Mouse (Mus musculus): ENCODE results near the gene Amh. TPM values are rescaled to one million over a fixed set of nuclear protein-coding genes. Genes with fewer than 3 reads are reported as not detected.
"Not testable (repeated sequence)": the region's sequence is repeated elsewhere in the genome, so short reads cannot be mapped to it uniquely, and the experiment has no call there.

Amh gene
- polyA plus RNA-seq, 1 experiment from 2014 or later: not detected

DNA sequence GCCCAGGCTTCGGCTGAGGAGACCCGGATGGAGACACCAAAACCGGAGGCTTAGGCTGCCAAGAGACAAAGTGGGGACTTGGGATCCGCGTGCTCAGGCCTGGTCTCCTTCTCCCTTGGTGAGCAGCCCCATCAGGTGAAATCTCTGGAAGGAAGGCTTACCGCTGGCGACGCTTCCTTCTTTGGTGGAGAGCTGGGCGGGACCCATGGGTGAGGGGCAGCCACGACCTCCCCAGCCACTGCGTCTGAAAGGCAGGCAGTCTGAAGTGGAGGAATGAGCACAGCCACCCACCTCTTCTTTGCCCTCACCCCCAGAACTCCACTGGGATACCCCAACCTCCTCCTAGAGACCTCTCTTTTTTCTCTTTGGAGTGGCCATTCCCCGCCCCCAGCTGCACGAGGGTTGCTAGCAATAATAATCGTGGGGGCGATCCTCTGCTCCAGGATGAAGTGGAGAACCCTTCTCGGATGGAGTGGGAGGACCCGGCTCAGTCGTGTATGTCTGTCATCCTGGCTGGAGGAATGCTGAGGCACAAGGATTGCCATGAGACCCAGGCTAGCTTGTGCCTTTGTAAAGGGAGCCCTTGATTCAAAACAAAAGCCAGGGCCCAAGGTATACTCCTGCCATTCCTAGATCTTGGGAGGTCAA, 4.1 kb downstream of the Amh start:
- Histone ChIP-seq H3K4me2 (peak overlapping the region; percentile 82), H3K9ac (no peak overlapping the region), H3K36me3 (peaks cover 15% of the 10 kb centered on the region), H3K4me3 (replicated peaks) (peak overlapping the region; percentile 16), H3K27me3 (peaks cover 73% of the 10 kb centered on the region), H3K27ac (no peak overlapping the region), H3K4me1 (replicated peaks) (peaks cover 59% of the 10 kb centered on the region), H3K9me3 (replicated peaks) (no peaks in the 10 kb centered on the region)
- DNase-seq (no peak), ATAC-seq (ENCODE audit: low read depth) (no peak)
- 8% methylated on average over 18 of the region's 18 CpGs for WGBS (ENCODE audit: insufficient replicate concordance)

DNA sequence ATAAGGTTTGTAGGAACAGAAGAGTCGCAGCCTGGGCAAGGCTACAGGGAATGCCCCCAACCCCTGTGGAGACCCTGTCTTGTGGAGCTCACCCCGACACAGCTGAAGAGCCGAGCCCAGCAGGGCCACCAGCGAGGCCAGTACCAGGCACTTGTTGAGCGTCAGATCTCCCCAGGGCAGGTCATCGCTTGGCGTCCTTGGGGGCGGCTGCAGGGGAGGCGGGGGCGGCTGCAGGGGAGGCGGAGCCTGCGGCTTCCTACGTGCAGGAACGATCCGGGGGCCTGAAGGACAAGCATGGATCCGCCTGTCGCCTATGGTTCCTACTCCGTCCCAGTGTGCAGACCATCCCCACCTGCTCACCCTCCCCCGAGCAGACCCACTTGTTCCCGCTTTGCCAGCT, 5.0 kb downstream of the Amh start:
- H3K9ac ChIP-seq: peak overlapping the region; percentile 28; the same call in 1 of the 2 replicates
- peak overlapping the region; percentile 36 for H3K4me2 ChIP-seq
- H3K9me3 ChIP-seq (replicated peaks): no peaks in the 10 kb centered on the region
- no peak for DNase-seq
- no peak overlapping the region for H3K4me3 ChIP-seq (replicated peaks)
- H3K4me1 ChIP-seq (replicated peaks): peaks cover 51% of the 10 kb centered on the region
- H3K27ac ChIP-seq: no peak overlapping the region
- peaks cover 73% of the 10 kb centered on the region for H3K27me3 ChIP-seq
- H3K36me3 ChIP-seq: peaks cover 6% of the 10 kb centered on the region
- no peak for ATAC-seq (ENCODE audit: low read depth)
- 6% methylated on average over 20 of the region's 20 CpGs for WGBS (ENCODE audit: insufficient replicate concordance)

DNA sequence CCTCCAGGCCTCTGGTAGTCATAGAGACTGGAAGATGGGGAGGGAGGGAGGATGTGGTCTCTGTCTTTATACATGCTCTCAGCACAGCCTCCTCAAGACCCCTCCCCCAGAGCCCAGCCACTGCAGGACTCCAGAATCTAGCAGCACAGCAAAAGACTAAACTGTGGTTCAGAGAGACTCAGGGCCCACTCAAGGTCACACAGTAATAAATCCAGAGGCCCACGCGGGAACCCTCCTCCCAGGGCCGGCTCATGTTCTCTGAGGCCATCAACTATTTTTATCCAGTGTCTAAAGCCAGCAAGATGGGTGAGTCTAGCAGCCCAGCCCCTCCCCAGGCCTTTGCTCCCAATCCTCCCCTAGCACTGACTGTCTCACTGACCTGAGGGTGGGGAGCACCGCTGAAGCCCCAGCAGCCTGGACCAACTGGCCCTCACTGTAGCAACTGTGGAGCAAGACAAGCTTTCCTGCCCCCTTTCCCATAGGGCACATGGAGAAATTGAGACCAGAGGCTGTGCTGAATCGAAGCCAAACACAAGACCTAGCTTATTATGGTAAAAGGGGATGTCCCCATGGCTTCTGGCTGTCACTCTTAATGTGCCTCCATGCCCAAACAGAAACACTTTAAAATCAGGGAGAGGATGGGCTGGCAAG, 7.5 kb downstream of the Amh start:
- Histone ChIP-seq H3K27me3 (peaks cover 59% of the 10 kb centered on the region), H3K36me3 (no peaks in the 10 kb centered on the region), H3K4me2 (no peak overlapping the region), H3K4me1 (replicated peaks) (peaks cover 27% of the 10 kb centered on the region), H3K9me3 (replicated peaks) (no peaks in the 10 kb centered on the region), H3K9ac (no peak overlapping the region), H3K27ac (no peak overlapping the region), H3K4me3 (replicated peaks) (no peak overlapping the region)
- WGBS (ENCODE audit: insufficient replicate concordance): 54% methylated on average over 5 of the region's 5 CpGs
- no peak for DNase-seq
- ATAC-seq (ENCODE audit: low read depth): no peak

DNA sequence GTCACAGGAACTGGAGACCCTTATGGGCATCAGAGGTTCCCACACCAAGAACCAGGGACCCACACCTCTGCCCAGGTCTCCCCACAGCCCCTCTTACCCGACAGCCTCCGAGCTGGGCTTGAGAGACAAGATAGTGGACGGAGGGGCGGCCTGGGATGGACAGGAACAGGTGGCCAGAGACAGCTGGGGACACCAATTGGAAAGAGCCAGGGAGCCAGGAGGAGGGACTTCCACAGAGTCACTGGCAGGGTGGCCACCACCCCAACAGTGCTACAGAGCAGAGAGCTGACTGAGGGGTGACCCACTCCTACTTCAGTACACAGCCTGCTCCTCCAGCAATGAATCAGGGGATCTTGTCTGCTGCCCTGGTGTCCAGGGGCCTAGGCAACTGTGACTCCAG, 8.3 kb downstream of the Amh start, which contains the start of gene Jsrp1:
Gene Jsrp1, minus strand, starts transcription at position 133 of the 400 bp plus-strand sequence.
- Histone ChIP-seq H3K27me3 (peaks cover 50% of the 10 kb centered on the region), H3K4me1 (replicated peaks) (peaks cover 26% of the 10 kb centered on the region), H3K4me2 (no peak within 1 kb of the TSS), H3K36me3 (no peaks in the 10 kb centered on the region), H3K27ac (no peak within 1 kb of the TSS), H3K9ac (no peak within 1 kb of the TSS), H3K4me3 (replicated peaks) (no peak within 1 kb of the TSS), H3K9me3 (replicated peaks) (no peaks in the 10 kb centered on the region)
- 63% methylated on average over 4 of the region's 4 CpGs for WGBS (ENCODE audit: insufficient replicate concordance)
- DNase-seq: no peak
- ATAC-seq (ENCODE audit: low read depth): no peak

DNA sequence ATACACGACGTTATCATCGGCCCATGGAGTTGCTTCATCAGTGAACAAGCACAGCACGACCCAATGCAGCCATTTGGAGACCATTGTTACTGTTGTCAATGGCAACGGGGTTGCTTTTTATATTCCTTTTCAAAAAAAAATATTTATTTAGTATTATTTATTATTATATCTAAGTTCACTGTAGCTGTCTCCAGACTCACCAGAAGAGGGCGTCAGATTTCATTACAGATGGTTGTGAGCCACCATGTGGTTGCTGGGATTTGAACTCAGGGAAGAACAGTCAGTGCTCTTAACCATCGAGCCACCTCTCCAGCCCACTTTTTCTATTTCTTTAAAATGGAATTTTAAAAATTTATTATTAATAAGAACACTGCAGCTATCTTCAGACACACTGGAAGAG, 9.8 kb downstream of the Amh start:
- H3K4me2 ChIP-seq: no peak overlapping the region
- no peak overlapping the region for H3K4me3 ChIP-seq (replicated peaks)
- peaks cover 36% of the 10 kb centered on the region for H3K27me3 ChIP-seq
- H3K27ac ChIP-seq: no peak overlapping the region
- peaks cover 29% of the 10 kb centered on the region for H3K4me1 ChIP-seq (replicated peaks)
- H3K9me3 ChIP-seq (replicated peaks): no peaks in the 10 kb centered on the region
- ATAC-seq (ENCODE audit: low read depth) (no peak), DNase-seq (no peak)
- H3K36me3 ChIP-seq: no peaks in the 10 kb centered on the region
- H3K9ac ChIP-seq: no peak overlapping the region
- 57% methylated on average over 7 of the region's 7 CpGs for WGBS (ENCODE audit: insufficient replicate concordance)

DNA sequence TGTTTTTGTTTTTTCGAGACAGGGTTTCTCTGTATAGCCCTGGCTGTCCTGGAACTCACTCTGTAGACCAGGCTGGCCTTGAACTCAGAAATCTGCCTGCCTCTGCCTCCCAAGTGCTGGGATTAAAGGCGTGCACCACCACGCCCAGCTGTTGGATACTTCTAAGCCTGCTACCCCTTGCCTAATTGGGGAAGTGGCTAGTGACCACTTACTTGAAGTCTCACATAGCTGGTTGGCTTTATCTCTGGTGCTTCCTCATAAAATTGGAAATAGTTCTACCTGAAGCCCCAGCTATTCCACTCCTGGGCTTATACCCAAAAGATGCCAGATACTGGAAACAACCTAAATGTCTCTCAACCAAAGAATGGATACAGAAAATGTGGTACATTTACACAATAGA, 11.3 kb downstream of the Amh start:
- Histone ChIP-seq H3K27me3 (peaks cover 21% of the 10 kb centered on the region), H3K4me1 (replicated peaks) (peaks cover 31% of the 10 kb centered on the region)
- DNase-seq; H3K9me3 ChIP-seq (replicated peaks); H3K9ac ChIP-seq; H3K27ac ChIP-seq; ATAC-seq (ENCODE audit: low read depth); H3K4me3 ChIP-seq (replicated peaks); H3K36me3 ChIP-seq; H3K4me2 ChIP-seq: not testable (repeated sequence)
- WGBS (ENCODE audit: insufficient replicate concordance): 49% methylated on average over 3 of the region's 3 CpGs

DNA sequence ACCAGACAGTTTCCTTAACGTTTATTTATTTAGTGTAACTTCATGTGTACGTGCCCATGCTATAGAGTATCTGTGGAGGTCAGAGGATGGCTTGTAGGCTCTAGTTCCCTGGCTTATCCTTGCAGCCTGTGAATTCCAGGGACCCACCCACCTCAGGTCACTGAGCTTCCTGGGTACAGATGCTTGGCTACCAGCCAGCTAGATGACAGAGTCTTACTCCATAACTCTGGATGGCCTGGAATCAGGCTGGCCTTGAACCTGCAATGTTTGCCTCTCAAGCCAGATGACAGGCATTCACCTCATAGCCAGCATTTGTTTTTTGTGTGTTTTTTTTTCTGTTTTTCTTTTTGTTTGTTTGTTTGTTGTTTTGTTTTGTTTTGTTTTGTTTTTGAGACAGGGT, 12.1 kb downstream of the Amh start:
- H3K27me3 ChIP-seq: peaks cover 12% of the 10 kb centered on the region
- H3K4me2 ChIP-seq: no peak overlapping the region
- H3K4me1 ChIP-seq (replicated peaks): peaks cover 33% of the 10 kb centered on the region
- no peaks in the 10 kb centered on the region for H3K9me3 ChIP-seq (replicated peaks)
- WGBS (ENCODE audit: insufficient replicate concordance): 69% methylated on average over 2 of the region's 2 CpGs
- no peak overlapping the region for H3K9ac ChIP-seq
- no peak overlapping the region for H3K4me3 ChIP-seq (replicated peaks)
- DNase-seq (no peak), ATAC-seq (ENCODE audit: low read depth) (no peak)
- no peaks in the 10 kb centered on the region for H3K36me3 ChIP-seq
- H3K27ac ChIP-seq: peak overlapping the region; percentile 3; the same call in 1 of the 2 replicates

DNA sequence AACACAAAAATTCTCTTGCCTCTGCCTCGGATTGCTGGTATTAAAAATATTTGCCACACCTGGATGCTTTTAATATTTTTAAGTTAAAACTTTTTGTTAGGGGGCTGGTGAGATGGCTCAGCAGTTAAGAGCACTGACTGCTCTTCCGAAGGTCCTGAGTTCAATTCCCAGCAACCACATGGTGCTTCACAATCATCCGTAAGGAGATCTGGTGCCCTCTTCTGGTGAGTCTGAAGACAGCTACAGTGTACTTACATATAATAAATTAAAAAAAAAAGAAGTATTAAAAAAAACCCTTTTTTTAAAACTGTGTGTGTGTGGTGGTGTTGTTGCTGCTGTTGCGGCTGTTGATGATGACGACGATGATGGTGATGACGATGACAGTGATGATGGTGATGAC, 12.9 kb downstream of the Amh start:
- H3K9ac ChIP-seq: peak overlapping the region; percentile 54; the same call in 1 of the 2 replicates
- H3K36me3 ChIP-seq; H3K4me3 ChIP-seq (replicated peaks); H3K9me3 ChIP-seq (replicated peaks); ATAC-seq (ENCODE audit: low read depth); H3K27me3 ChIP-seq; DNase-seq: not testable (repeated sequence)
- H3K27ac ChIP-seq: peak overlapping the region; percentile 94
- peak overlapping the region; percentile 36; the same call in 1 of the 2 replicates for H3K4me2 ChIP-seq
- H3K4me1 ChIP-seq (replicated peaks): peaks cover 40% of the 10 kb centered on the region
- 81% methylated on average over 7 of the region's 7 CpGs for WGBS (ENCODE audit: insufficient replicate concordance)

DNA sequence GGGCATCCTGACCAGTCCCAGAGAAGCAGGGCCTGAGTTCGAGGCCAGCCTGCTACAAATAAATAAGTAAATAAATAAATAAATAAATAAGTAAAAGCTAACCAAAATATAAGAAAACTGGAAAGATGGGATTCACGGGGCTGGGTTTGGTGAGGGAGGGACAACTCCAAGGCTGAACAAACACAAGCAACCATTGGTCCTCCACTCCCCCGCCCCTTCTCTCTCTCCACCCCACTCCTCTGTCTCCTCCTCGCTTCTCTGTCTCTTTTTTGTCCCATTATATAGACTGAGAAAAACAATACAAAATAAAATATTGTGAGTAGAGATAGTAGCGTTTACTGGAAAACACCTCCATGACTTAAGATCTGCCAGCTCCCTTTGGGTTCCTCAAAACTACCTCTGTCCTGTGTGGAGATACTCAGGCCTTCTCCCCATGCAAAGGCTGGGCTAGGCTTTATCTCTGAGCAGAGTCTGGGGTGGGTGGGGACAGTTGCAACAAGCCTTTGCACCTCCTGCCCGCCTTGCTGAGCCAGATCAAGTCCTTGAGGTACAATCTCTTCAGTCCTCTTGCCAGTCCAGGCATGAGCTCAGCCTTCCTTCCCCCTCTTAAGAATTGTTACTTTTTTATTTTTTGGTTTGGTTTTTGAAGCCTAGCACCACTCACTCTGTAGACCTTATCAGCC, 13.7 kb downstream of the Amh start:
- Histone ChIP-seq H3K36me3 (no peaks in the 10 kb centered on the region), H3K4me1 (replicated peaks) (peaks cover 48% of the 10 kb centered on the region), H3K9me3 (replicated peaks) (no peaks in the 10 kb centered on the region), H3K27me3 (no peaks in the 10 kb centered on the region), H3K9ac (peak overlapping the region; percentile 54), H3K4me2 (peak overlapping the region; percentile 36), H3K27ac (peak overlapping the region; percentile 94), H3K4me3 (replicated peaks) (no peak overlapping the region; the same call in 1 of the 2 replicates)
- WGBS (ENCODE audit: insufficient replicate concordance): 36% methylated on average over 6 of the region's 6 CpGs
- DNase-seq: peak; percentile 85
- ATAC-seq (ENCODE audit: low read depth): peak; percentile 99

DNA sequence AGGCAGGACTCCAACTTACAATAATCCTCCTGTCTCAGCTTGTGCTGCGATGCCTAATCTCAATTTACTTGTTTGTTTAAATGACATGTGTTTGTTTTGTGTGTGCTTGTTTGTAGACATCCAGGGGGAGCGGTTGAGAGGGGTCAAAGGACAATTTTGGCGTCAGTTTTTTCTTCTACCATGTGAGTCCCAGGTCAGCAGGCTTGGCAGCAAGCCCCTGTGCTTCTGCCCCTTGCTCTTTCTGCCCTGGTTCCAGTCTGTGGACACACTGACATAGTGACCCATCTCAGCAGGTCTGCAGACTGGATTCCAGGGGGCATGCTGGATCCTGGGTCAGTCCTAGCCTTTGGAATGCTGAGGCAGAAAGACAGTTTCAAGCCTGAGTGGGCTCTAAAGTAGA, 14.4 kb downstream of the Amh start:
- H3K27ac ChIP-seq: peak overlapping the region; percentile 94
- no peak for DNase-seq

DNA sequence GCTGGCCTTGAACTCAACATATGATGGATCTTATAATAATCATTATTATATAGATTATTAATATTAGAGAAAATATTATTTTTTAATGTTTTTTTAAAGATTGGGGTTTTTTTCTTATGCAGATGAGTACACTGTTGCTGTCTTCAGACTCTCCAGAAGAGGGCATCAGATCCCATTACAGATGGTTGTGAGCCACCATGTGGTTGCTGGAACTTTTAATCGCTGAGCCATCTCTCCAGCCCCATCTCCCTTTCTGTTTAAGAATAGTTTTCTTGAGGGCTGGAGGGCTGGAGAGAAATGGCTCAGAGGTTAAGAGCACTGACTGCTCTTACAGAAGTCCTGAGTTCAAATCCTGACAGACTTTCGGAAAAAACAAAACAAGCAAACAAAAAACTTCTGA, 16.9 kb downstream of the Amh start:
- peak overlapping the region; percentile 85 for H3K27ac ChIP-seq
- DNase-seq (peak; percentile 42), ATAC-seq (ENCODE audit: low read depth) (no peak)
- no peaks in the 10 kb centered on the region for H3K9me3 ChIP-seq (replicated peaks)
- H3K36me3 ChIP-seq: no peaks in the 10 kb centered on the region
- 46% methylated on average over 2 of the region's 2 CpGs for WGBS (ENCODE audit: insufficient replicate concordance)
- peak overlapping the region; percentile 2; the same call in 1 of the 2 replicates for H3K4me2 ChIP-seq
- H3K27me3 ChIP-seq: no peaks in the 10 kb centered on the region
- peaks cover 67% of the 10 kb centered on the region for H3K4me1 ChIP-seq (replicated peaks)
- peak overlapping the region; percentile 40 for H3K9ac ChIP-seq
- no peak overlapping the region for H3K4me3 ChIP-seq (replicated peaks)

More for the DNA sequence above, 14.4 kb downstream of the Amh start:
- Histone ChIP-seq H3K4me2 (peak overlapping the region; percentile 36), H3K27me3 (no peaks in the 10 kb centered on the region), H3K4me1 (replicated peaks) (peaks cover 54% of the 10 kb centered on the region), H3K9me3 (replicated peaks) (no peaks in the 10 kb centered on the region), H3K9ac (peak overlapping the region; percentile 54), H3K4me3 (replicated peaks) (no peak overlapping the region), H3K36me3 (no peaks in the 10 kb centered on the region)
- 52% methylated on average over 3 of the region's 3 CpGs for WGBS (ENCODE audit: insufficient replicate concordance)
- ATAC-seq (ENCODE audit: low read depth): no peak

Measured in liver, embryonic 13.5 days (tissue).